Mouse (Mus musculus): ENCODE results near the gene Minpp1. TPM values are rescaled to one million over a fixed set of nuclear protein-coding genes. Genes with fewer than 3 reads are reported as not detected.

Gene Minpp1
- polyA plus RNA-seq, 1 experiment from 2014 or later = 37.0 TPM

- H3K9me3 ChIP-seq (ENCODE audit: low read length) = no peaks in the 10 kb centered on the region
- no peaks in the 10 kb centered on the region for H3K4me1 ChIP-seq (ENCODE audit: insufficient read depth, low read depth, low read length)
- no peak overlapping the region for H3K27ac ChIP-seq (ENCODE audit: low read length)
- H3K4me3 ChIP-seq (ENCODE audit: low read depth, low read length) = no peak overlapping the region
- DNase-seq (ENCODE audit: low spot score) (no peak), ATAC-seq (no peak)
- WGBS = 90% methylated on average over 6 of the region's 6 CpGs
- TF ChIP-seq CTCF (IDR thresholded peaks at IDR 0.05) (no peak), EP300 (IDR thresholded peaks at IDR 0.05) (no peak)
- H3K9ac ChIP-seq (replicated peaks; ENCODE audit: low read depth) = no peak overlapping the region
- no peaks in the 10 kb centered on the region for H3K36me3 ChIP-seq (ENCODE audit: insufficient read depth, low read length)
- H3K27me3 ChIP-seq (replicated peaks; ENCODE audit: insufficient read depth, low read length) = no peaks in the 10 kb centered on the region
- no peak overlapping the region for H3K4me2 ChIP-seq (replicated peaks; ENCODE audit: low read depth, low read length)
Observed at GRCm38 (mm10) chr19:32463037-32463436, 22.5 kb upstream of the Minpp1 start.

GRCm38 (mm10) chr19:32465228-32465627, 20.3 kb upstream of the Minpp1 start:
- H3K4me2 ChIP-seq (replicated peaks; ENCODE audit: low read depth, low read length) = no peak overlapping the region
- DNase-seq (ENCODE audit: low spot score) (no peak), ATAC-seq (no peak)
- H3K9ac ChIP-seq (replicated peaks; ENCODE audit: low read depth) = no peak overlapping the region
- H3K27ac ChIP-seq (ENCODE audit: low read length) = no peak overlapping the region
- H3K36me3 ChIP-seq (ENCODE audit: insufficient read depth, low read length) = no peaks in the 10 kb centered on the region
- TF ChIP-seq EP300 (IDR thresholded peaks at IDR 0.05) (no peak), CTCF (IDR thresholded peaks at IDR 0.05) (no peak)
- H3K4me1 ChIP-seq (ENCODE audit: insufficient read depth, low read depth, low read length) = no peaks in the 10 kb centered on the region
- WGBS = 63% methylated on average over 4 of the region's 4 CpGs
- H3K4me3 ChIP-seq (ENCODE audit: low read depth, low read length) = no peak overlapping the region
- H3K9me3 ChIP-seq (ENCODE audit: low read length) = no peaks in the 10 kb centered on the region
- no peaks in the 10 kb centered on the region for H3K27me3 ChIP-seq (replicated peaks; ENCODE audit: insufficient read depth, low read length)

GRCm38 (mm10) chr19:32466478-32466877, 19.1 kb upstream of the Minpp1 start, which contains the start of gene Rpl9-ps6:
Gene Rpl9-ps6 (minus strand): TSS chr19:32466578.
- Histone ChIP-seq H3K9me3 (ENCODE audit: low read length) (no peaks in the 10 kb centered on the region), H3K27ac (ENCODE audit: low read length) (no peak within 1 kb of the TSS), H3K4me2 (replicated peaks; ENCODE audit: low read depth, low read length) (no peak within 1 kb of the TSS), H3K27me3 (replicated peaks; ENCODE audit: insufficient read depth, low read length) (no peaks in the 10 kb centered on the region), H3K9ac (replicated peaks; ENCODE audit: low read depth) (no peak within 1 kb of the TSS), H3K36me3 (ENCODE audit: insufficient read depth, low read length) (no peaks in the 10 kb centered on the region), H3K4me1 (ENCODE audit: insufficient read depth, low read depth, low read length) (no peaks in the 10 kb centered on the region), H3K4me3 (ENCODE audit: low read depth, low read length) (no peak within 1 kb of the TSS)
- no peak for DNase-seq (ENCODE audit: low spot score)
- no peak for TF ChIP-seq EP300 (IDR thresholded peaks at IDR 0.05)
- TF ChIP-seq CTCF (IDR thresholded peaks at IDR 0.05) = no peak
- no peak for ATAC-seq
- WGBS = 76% methylated on average over 5 of the region's 6 CpGs

GRCm38 (mm10) chr19:32467325-32467724, 18.2 kb upstream of the Minpp1 start:
- 88% methylated on average over 5 of the region's 5 CpGs for WGBS
- no peak overlapping the region for H3K4me3 ChIP-seq (ENCODE audit: low read depth, low read length)
- ATAC-seq (no peak), DNase-seq (ENCODE audit: low spot score) (no peak)
- no peaks in the 10 kb centered on the region for H3K4me1 ChIP-seq (ENCODE audit: insufficient read depth, low read depth, low read length)
- H3K27me3 ChIP-seq (replicated peaks; ENCODE audit: insufficient read depth, low read length) = no peaks in the 10 kb centered on the region
- no peaks in the 10 kb centered on the region for H3K36me3 ChIP-seq (ENCODE audit: insufficient read depth, low read length)
- H3K4me2 ChIP-seq (replicated peaks; ENCODE audit: low read depth, low read length) = no peak overlapping the region
- H3K27ac ChIP-seq (ENCODE audit: low read length) = no peak overlapping the region
- TF ChIP-seq CTCF (IDR thresholded peaks at IDR 0.05) (no peak), EP300 (IDR thresholded peaks at IDR 0.05) (no peak)
- no peaks in the 10 kb centered on the region for H3K9me3 ChIP-seq (ENCODE audit: low read length)
- no peak overlapping the region for H3K9ac ChIP-seq (replicated peaks; ENCODE audit: low read depth)

GRCm38 (mm10) chr19:32470059-32470497, 15.5 kb upstream of the Minpp1 start:
- no peak overlapping the region for H3K4me2 ChIP-seq (replicated peaks; ENCODE audit: low read depth, low read length)
- DNase-seq (ENCODE audit: low spot score) (peak; percentile 57), ATAC-seq (peak; percentile 54; the same call in 1 of the 2 replicates)
- no peak overlapping the region for H3K4me3 ChIP-seq (ENCODE audit: low read depth, low read length)
- TF ChIP-seq CTCF (IDR thresholded peaks at IDR 0.05) = peak; percentile 88
- no peak for TF ChIP-seq EP300 (IDR thresholded peaks at IDR 0.05)
- 15% methylated on average over 6 of the region's 6 CpGs for WGBS
- H3K9ac ChIP-seq (replicated peaks; ENCODE audit: low read depth) = no peak overlapping the region
- H3K9me3 ChIP-seq (ENCODE audit: low read length) = no peaks in the 10 kb centered on the region
- no peaks in the 10 kb centered on the region for H3K27me3 ChIP-seq (replicated peaks; ENCODE audit: insufficient read depth, low read length)
- H3K36me3 ChIP-seq (ENCODE audit: insufficient read depth, low read length) = no peaks in the 10 kb centered on the region
- H3K27ac ChIP-seq (ENCODE audit: low read length) = no peak overlapping the region
- H3K4me1 ChIP-seq (ENCODE audit: insufficient read depth, low read depth, low read length) = no peaks in the 10 kb centered on the region

GRCm38 (mm10) chr19:32470570-32471263, 14.9 kb upstream of the Minpp1 start:
- Histone ChIP-seq H3K9ac (replicated peaks; ENCODE audit: low read depth) (no peak overlapping the region), H3K27ac (ENCODE audit: low read length) (no peak overlapping the region), H3K4me2 (replicated peaks; ENCODE audit: low read depth, low read length) (no peak overlapping the region), H3K36me3 (ENCODE audit: insufficient read depth, low read length) (no peaks in the 10 kb centered on the region), H3K4me3 (ENCODE audit: low read depth, low read length) (no peak overlapping the region), H3K9me3 (ENCODE audit: low read length) (no peaks in the 10 kb centered on the region), H3K4me1 (ENCODE audit: insufficient read depth, low read depth, low read length) (no peaks in the 10 kb centered on the region), H3K27me3 (replicated peaks; ENCODE audit: insufficient read depth, low read length) (no peaks in the 10 kb centered on the region)
- 78% methylated on average over 13 of the region's 13 CpGs for WGBS
- no peak for DNase-seq (ENCODE audit: low spot score)
- TF ChIP-seq CTCF (IDR thresholded peaks at IDR 0.05) = no peak
- no peak for TF ChIP-seq EP300 (IDR thresholded peaks at IDR 0.05)
- ATAC-seq = no peak
